Mouse (Mus musculus): ENCODE data around the gene Lrrc63.
"Not testable (repeated sequence)": the region's sequence is repeated elsewhere in the genome, so short reads cannot be mapped to it uniquely, and the experiment has no call there.

The Lrrc63 gene

GRCm38 (mm10) chr14:75130501-75131318, at the start of gene Lrrc63, which contains the start of gene Lcp1:
Lrrc63 (minus strand) TSS chr14:75130881.
Lcp1 (plus strand) TSS chr14:75131101.
- DNase-seq = peak; percentile 46

GRCm38 (mm10) chr14:75179255-75179963, 48.7 kb upstream of the Lrrc63 start:
- peak; percentile 34 for DNase-seq

- no peak for DNase-seq
Observed at GRCm38 (mm10) chr14:75178801-75179211, 48.1 kb upstream of the Lrrc63 start.

GRCm38 (mm10) chr14:75178384-75178793, 47.7 kb upstream of the Lrrc63 start:
- DNase-seq = no peak

GRCm38 (mm10) chr14:75177400-75177799, 46.7 kb upstream of the Lrrc63 start:
- no peak for DNase-seq

- DNase-seq = no peak
Observed at GRCm38 (mm10) chr14:75176425-75177045, 45.9 kb upstream of the Lrrc63 start.

- no peak for DNase-seq
Observed at GRCm38 (mm10) chr14:75175781-75176180, 45.1 kb upstream of the Lrrc63 start.

GRCm38 (mm10) chr14:75174731-75175555, 44.3 kb upstream of the Lrrc63 start:
- DNase-seq = no peak

- no peak for DNase-seq
Observed at GRCm38 (mm10) chr14:75174296-75174695, 43.6 kb upstream of the Lrrc63 start.

- no peak for DNase-seq
Observed at GRCm38 (mm10) chr14:75170546-75170945, 39.9 kb upstream of the Lrrc63 start.

GRCm38 (mm10) chr14:75168501-75168900, 37.8 kb upstream of the Lrrc63 start:
- no peak for DNase-seq

- no peak for DNase-seq
Observed at GRCm38 (mm10) chr14:75165574-75166131, 35.0 kb upstream of the Lrrc63 start.

GRCm38 (mm10) chr14:75164345-75164744, 33.7 kb upstream of the Lrrc63 start:
- DNase-seq = no peak

- no peak for DNase-seq
Observed at GRCm38 (mm10) chr14:75163866-75164265, 33.2 kb upstream of the Lrrc63 start.

- DNase-seq = no peak
Observed at GRCm38 (mm10) chr14:75159375-75159774, 28.7 kb upstream of the Lrrc63 start.

- DNase-seq = no peak
Observed at GRCm38 (mm10) chr14:75154481-75154880, 23.8 kb upstream of the Lrrc63 start.

GRCm38 (mm10) chr14:75151146-75151545, 20.5 kb upstream of the Lrrc63 start:
- no peak for DNase-seq

GRCm38 (mm10) chr14:75150653-75151052, 20.0 kb upstream of the Lrrc63 start:
- DNase-seq = no peak

- peak; percentile 5 for DNase-seq
Observed at GRCm38 (mm10) chr14:75148229-75148628, 17.5 kb upstream of the Lrrc63 start.

- DNase-seq = not testable (repeated sequence)
Observed at GRCm38 (mm10) chr14:75147706-75148105, 17.0 kb upstream of the Lrrc63 start.

GRCm38 (mm10) chr14:75139225-75139624, 8.5 kb upstream of the Lrrc63 start:
- DNase-seq = no peak

GRCm38 (mm10) chr14:75138503-75138902, 7.8 kb upstream of the Lrrc63 start:
- DNase-seq = no peak
